Mouse (Mus musculus): Measurements from ENCODE around the gene Rusc2. TPM values are rescaled to one million over a fixed set of nuclear protein-coding genes. Genes with fewer than 3 reads are reported as not detected.

Gene Rusc2
- 22.3 and 32.3 TPM in 2 replicates for polyA plus RNA-seq (2012; rRNA removed; ENCODE audit: low replicate concordance)

DNA sequence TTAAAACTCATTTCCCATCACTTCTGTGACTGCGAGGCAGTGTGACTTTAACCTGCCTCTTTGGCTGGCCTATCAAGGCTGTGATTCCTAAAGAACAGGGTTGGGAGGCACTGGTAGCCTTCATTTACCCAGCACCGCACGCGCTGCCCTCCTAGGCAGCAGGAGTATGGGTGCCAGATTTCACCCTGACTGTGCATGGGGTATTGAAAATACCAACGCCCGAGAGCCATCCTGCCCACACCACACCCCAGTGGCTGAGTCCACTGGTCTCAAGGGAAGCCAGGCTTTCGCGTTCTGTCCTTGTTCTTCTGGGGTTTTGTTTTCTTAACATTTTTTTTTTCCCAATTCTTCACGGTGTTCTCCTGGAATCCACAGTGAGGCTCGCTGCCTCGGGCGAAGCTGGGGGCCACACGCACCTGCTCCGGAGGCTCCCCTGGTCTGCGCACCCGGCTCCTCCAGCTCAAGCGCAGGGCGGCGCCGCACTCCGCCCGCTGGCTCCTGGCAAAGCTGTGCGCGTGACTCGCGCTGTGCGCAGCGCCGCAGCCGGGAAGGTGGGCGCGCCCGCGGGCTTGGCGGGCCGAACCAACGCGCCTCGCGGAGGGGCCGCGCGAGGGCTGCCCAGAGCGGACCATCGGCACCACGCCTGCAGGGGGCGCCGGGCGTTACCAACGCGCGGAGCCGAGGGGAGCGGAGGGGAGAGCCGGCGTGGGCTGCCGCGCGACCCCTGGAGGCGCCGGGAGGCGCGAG is at the start of gene Rusc2:
Gene Rusc2 (plus strand): TSS at position 572 of the 747 bp plus-strand sequence.

DNA sequence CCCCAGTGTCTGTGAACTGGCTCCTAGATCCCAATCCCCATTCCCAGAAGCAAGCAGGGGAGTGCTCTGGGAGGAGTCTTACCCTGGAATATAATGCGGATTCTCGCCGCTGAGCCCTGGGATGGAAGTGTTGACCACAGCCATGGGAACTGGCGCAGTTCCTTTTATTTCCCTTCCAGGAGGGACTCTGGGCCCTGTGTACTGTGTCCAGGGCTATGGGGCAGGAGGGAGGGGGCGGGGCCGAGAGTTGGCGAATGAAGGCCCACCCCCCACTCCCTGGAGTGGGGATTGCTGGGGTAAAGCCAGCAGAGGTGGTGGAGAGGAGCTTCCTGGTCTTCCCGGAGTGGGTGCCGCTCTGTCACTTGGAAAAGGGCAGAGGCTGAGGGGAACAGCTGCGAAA is 47.2 kb downstream of the Rusc2 start, which contains the start of gene Fam166b:
Gene Fam166b (minus strand): TSS at position 189 of the 400 bp plus-strand sequence.

DNA sequence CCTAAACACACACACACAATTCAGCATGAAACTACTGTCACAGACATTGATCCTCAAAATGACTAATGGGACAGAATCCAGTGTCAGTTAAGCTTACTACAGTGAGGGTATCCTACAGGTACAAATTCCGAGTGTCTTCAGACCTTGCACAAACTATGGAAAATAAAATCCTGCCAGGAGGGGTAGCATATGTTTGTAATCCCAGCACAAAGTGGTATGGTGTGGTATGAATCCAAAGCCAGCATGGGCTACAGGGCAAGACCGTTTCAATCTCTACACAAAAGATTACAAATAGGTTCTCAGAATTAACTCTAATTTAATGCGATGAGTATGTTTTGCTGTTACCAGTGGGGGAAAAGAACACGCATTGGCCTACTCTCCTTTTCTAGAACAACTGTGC is 59.9 kb downstream of the Rusc2 start, which contains the start of gene Tesk1:
Gene Tesk1 (plus strand): TSS at position 301 of the 400 bp plus-strand sequence.

DNA sequence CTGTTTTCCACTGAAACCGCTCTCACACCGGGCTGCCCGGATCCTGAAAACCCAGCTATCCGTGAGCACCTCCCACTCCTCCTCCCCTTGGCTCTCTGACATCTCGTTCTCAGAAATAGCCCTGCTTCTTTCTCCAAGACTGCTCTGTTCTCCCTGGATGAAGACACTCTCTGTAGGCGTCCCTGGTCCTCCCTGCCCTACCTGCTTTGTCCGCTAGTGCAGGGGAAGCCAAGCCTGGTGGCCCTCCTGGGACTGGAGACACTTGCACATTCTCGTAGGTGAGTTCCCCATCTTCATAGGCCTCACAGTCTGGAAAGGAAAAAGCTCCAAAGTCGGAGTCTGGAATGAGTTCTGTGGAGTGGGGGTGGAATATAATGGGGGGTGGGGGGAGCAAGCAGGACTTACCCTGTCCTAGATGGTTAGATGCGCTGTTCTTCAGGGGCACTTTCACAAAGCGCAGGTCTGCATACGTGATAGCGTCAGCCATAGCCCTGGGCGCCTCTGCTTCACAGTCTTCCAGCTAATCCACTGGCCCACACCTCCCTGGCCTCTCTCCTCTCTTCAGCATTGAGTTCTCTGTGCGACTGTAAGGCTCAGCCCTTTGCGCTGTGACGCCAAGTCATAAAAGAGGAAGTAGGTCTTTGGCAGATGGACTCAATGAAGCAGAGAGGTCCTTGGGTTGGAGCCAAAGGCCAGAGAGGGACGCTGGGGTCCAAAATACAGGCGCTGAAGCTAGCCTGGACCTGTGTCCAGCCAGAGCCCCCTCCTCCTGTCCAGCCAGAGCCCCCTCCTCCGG is 72.5 kb downstream of the Rusc2 start, which contains the start of gene Cd72:
Gene Cd72 (minus strand): TSS at position 588 of the 796 bp plus-strand sequence.

Other genes with a start within 250 kb of the Rusc2 start
- 0.14 and 0.50 TPM in 2 replicates for gene Atp8b5, start 114.8 kb upstream of the Rusc2 start, polyA plus RNA-seq (2012; rRNA removed; ENCODE audit: low replicate concordance)
- gene Fam166b, start 47.2 kb downstream of the Rusc2 start, polyA plus RNA-seq (2012; rRNA removed; ENCODE audit: low replicate concordance) = 0.45 TPM in 1 of 2 replicates, not detected in the other
- gene Tesk1, start 60.0 kb downstream of the Rusc2 start, polyA plus RNA-seq (2012; rRNA removed; ENCODE audit: low replicate concordance) = 67.9 and 87.0 TPM in 2 replicates
- 2.8 and 10.4 TPM in 2 replicates for gene Cd72, start 72.6 kb downstream of the Rusc2 start, polyA plus RNA-seq (2012; rRNA removed; ENCODE audit: low replicate concordance)
- gene Sit1, start 101.8 kb downstream of the Rusc2 start, polyA plus RNA-seq (2012; rRNA removed; ENCODE audit: low replicate concordance) = 0.40 and 0.73 TPM in 2 replicates
- 72.2 and 259 TPM in 2 replicates for gene Ccdc107, start 110.9 kb downstream of the Rusc2 start, polyA plus RNA-seq (2012; rRNA removed; ENCODE audit: low replicate concordance)
- 2.2 and 11.5 TPM in 2 replicates for gene Arhgef39, start 117.7 kb downstream of the Rusc2 start, polyA plus RNA-seq (2012; rRNA removed; ENCODE audit: low replicate concordance)
- gene Car9, start 125.0 kb downstream of the Rusc2 start, polyA plus RNA-seq (2012; rRNA removed; ENCODE audit: low replicate concordance) = 0.26 and 1.6 TPM in 2 replicates
- 19.2 and 203 TPM in 2 replicates for gene Tpm2, start 141.8 kb downstream of the Rusc2 start, polyA plus RNA-seq (2012; rRNA removed; ENCODE audit: low replicate concordance)
- gene Creb3, start 180.4 kb downstream of the Rusc2 start, polyA plus RNA-seq (2012; rRNA removed; ENCODE audit: low replicate concordance) = 63.4 and 86.6 TPM in 2 replicates
- gene Tln1, start 180.7 kb downstream of the Rusc2 start, polyA plus RNA-seq (2012; rRNA removed; ENCODE audit: low replicate concordance) = 119 and 185 TPM in 2 replicates
- gene Rgp1, start 196.7 kb downstream of the Rusc2 start, polyA plus RNA-seq (2012; rRNA removed; ENCODE audit: low replicate concordance) = 73.9 and 79.3 TPM in 2 replicates
- 29.8 and 35.8 TPM in 2 replicates for gene Gba2, start 196.9 kb downstream of the Rusc2 start, polyA plus RNA-seq (2012; rRNA removed; ENCODE audit: low replicate concordance)
- 0.62 and 3.8 TPM in 2 replicates for gene Msmp, start 202.5 kb downstream of the Rusc2 start, polyA plus RNA-seq (2012; rRNA removed; ENCODE audit: low replicate concordance)
- 94.7 and 95.6 TPM in 2 replicates for gene Npr2, start 250.0 kb downstream of the Rusc2 start, polyA plus RNA-seq (2012; rRNA removed; ENCODE audit: low replicate concordance)